Mouse (Mus musculus) frontal cortex, adult 2 months (tissue): ENCODE results near the gene Cacng8. TPM values are rescaled to one million over a fixed set of nuclear protein-coding genes. Genes with fewer than 3 reads are reported as not detected.

Source experiments
- polyA plus RNA-seq: library from polyadenylated mRNA; depleted of rRNA; stranded (reverse); fragments of >200 nt; gene quantifications from 2 replicates; pipeline ENCODE4 v1.2.3, GENCODE M21; 2012; rRNA removed

Gene Cacng8
- polyA plus RNA-seq, 1 experiment: 71.7 TPM

Other genes starting within 250 kb of the Cacng8 start
- gene AU018091, start 221.5 kb upstream of the Cacng8 start, polyA plus RNA-seq: 0.06 TPM in 1 of 2 replicates, not detected in the other
- gene Nlrp12, start 140.9 kb upstream of the Cacng8 start, polyA plus RNA-seq: 0.02 and 0.06 TPM in 2 replicates
- 52.0 and 53.3 TPM in 2 replicates for gene Myadm, start 101.6 kb upstream of the Cacng8 start, polyA plus RNA-seq
- gene Prkcg, start 101.5 kb upstream of the Cacng8 start, polyA plus RNA-seq: 152 and 157 TPM in 2 replicates
- 253 and 329 TPM in 2 replicates for gene Cacng7, start 57.7 kb upstream of the Cacng8 start, polyA plus RNA-seq
- gene Cacng6, start 33.5 kb downstream of the Cacng8 start, polyA plus RNA-seq: 3.9 and 4.3 TPM in 2 replicates
- gene Tarm1, start 111.9 kb downstream of the Cacng8 start, polyA plus RNA-seq: 0.10 TPM in 1 of 2 replicates, not detected in the other
- 4.9 and 5.5 TPM in 2 replicates for gene Oscar, start 225.5 kb downstream of the Cacng8 start, polyA plus RNA-seq
- gene Ndufa3, start 226.7 kb downstream of the Cacng8 start, polyA plus RNA-seq: 302 and 306 TPM in 2 replicates
- 38.1 and 43.3 TPM in 2 replicates for gene Tfpt, start 239.2 kb downstream of the Cacng8 start, polyA plus RNA-seq
- gene Prpf31, start 239.3 kb downstream of the Cacng8 start, polyA plus RNA-seq: 59.0 and 68.2 TPM in 2 replicates